Mouse (Mus musculus): ENCODE measurements around the gene Ranbp9. TPM values are rescaled to one million over a fixed set of nuclear protein-coding genes. Genes with fewer than 3 reads are reported as not detected.

Gene Ranbp9
- total RNA-seq (2014; fragmentation: Nextera tagmentation), result 132 and 142 TPM in 2 replicates
- 60.9 and 66.3 TPM in 2 replicates for total RNA-seq (2017)
- 81.0 and 105 TPM in 2 replicates for polyA plus RNA-seq (2012)

DNA sequence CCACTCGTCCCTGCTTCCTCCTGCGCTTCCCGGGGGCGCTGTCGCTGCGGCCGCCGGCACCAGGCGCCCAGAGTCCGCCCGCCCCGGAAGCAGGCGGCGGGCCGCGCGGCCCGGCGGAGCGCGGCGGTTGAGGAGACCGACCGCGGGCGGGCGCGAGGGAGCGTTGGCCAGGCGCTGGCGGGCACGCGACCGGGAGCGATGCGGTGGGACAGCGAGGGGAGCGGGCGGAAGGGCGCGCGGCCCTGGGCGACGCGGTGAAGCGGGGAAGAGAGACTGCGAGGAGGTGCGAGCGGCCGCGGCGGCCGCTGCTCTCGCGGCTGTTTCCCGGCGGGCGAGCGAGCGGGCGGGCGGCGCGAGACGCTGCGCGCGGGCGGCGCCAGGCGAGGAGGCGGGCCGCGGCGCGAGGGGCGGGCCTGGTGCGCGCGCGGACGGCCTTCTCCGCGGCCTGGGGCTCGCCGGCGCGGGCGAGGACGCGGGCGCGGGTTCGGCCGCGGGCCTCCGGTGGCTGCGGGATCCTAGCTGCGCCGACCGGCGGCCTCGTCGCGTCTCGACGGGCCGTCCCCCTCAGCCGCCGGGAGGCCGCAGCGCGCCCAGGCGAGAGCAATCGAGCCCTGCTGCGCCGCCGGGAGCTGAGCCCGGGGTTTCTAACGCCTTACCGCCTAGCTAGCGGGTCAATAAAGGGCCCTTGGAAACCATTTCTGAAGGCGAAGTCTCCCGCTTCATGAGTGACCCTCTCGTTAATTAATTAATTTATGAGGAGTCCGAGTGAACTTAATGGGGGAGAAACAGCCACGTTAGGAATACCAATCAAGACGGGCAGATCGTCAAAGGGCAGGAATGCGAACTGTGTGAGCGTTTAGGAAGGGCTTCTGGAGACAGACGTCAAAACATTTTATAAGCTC is at the start of gene Ranbp9:
Ranbp9 (minus strand) TSS at position 326 of the 902 bp plus-strand sequence.
- TF ChIP-seq CTCF (IDR thresholded peaks at IDR 0.05; ENCODE audit: low read depth, low read length) (no peak), GATA1 (IDR thresholded peaks at IDR 0.05; ENCODE audit: borderline replicate concordance, low read length) (no peak), GATA2 (IDR thresholded peaks at IDR 0.05; ENCODE audit: borderline replicate concordance, low read depth, low read length) (no peak), POLR2AphosphoS5 (IDR thresholded peaks at IDR 0.05; ENCODE audit: insufficient replicate concordance, low read depth, low read length) (no peak), TAL1 (conservative IDR thresholded peaks at IDR 0.05; ENCODE audit: low read depth, low read length) (no peak)
- DNase-seq (ENCODE audit: low spot score) (peak; percentile 69), ATAC-seq (ENCODE audit: extremely low read depth, insufficient number of reproducible peaks, low FRiP score, poor library complexity, severe bottlenecking) (no peak)
- peaks cover 10% of the 10 kb centered on the region; the same call in 1 of the 2 replicates for H3K27me3 ChIP-seq (ENCODE audit: insufficient read depth, low read length)
- H3K9me3 ChIP-seq (replicated peaks), result no peaks in the 10 kb centered on the region
- peaks cover 6% of the 10 kb centered on the region for H3K36me3 ChIP-seq (replicated peaks)
- peak within 1 kb of the TSS; percentile 88 for H3K4me3 ChIP-seq (ENCODE audit: low read depth, low read length)
- H3K4me1 ChIP-seq (ENCODE audit: insufficient read depth, low read depth, low read length), result peaks cover 46% of the 10 kb centered on the region

GRCm38 (mm10) chr13:43530129-43530831 is 49.2 kb upstream of the Ranbp9 start:
- Histone ChIP-seq H3K36me3 (replicated peaks) (no peaks in the 10 kb centered on the region), H3K9me3 (replicated peaks) (0 out of 2 replicates have a peak, but pooled peaks cover 2% of the 10 kb centered on the region), H3K27me3 (ENCODE audit: insufficient read depth, low read length) (no peaks in the 10 kb centered on the region), H3K4me3 (ENCODE audit: low read depth, low read length) (peak overlapping the region; percentile 57; the same call in 1 of the 2 replicates), H3K4me1 (ENCODE audit: insufficient read depth, low read depth, low read length) (peaks cover 40% of the 10 kb centered on the region)
- TF ChIP-seq CTCF (IDR thresholded peaks at IDR 0.05; ENCODE audit: low read depth, low read length) (no peak), POLR2AphosphoS5 (IDR thresholded peaks at IDR 0.05; ENCODE audit: insufficient replicate concordance, low read depth, low read length) (no peak), TAL1 (conservative IDR thresholded peaks at IDR 0.05; ENCODE audit: low read depth, low read length) (peak; percentile 31; the same call in 1 of the 2 replicates), GATA1 (IDR thresholded peaks at IDR 0.05; ENCODE audit: borderline replicate concordance, low read length) (no peak), GATA2 (IDR thresholded peaks at IDR 0.05; ENCODE audit: borderline replicate concordance, low read depth, low read length) (no peak)
- ATAC-seq (ENCODE audit: extremely low read depth, insufficient number of reproducible peaks, low FRiP score, poor library complexity, severe bottlenecking) (peak; percentile 76), DNase-seq (ENCODE audit: low spot score) (peak; percentile 64)

DNA sequence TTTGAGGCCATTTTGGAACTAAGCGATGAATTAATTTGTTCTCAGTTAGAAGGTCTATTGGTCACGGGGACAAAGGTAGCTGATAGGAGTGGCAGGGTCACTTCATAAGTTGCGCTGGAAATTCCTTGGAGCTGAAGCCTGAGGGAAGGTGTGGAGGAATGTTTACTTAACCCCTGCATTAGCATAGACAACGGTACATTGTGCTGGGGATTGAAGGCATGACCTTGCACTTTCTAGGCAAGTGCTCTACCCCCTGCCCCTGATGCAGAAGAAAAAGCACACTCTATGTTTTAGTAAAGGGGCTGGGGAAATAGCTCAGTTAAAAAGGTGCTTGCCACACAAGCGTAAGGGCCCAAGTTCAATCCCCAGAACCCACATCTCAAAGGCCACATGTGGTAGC is 45.2 kb upstream of the Ranbp9 start:
- H3K4me3 ChIP-seq (ENCODE audit: low read depth, low read length), result no peak overlapping the region
- H3K9me3 ChIP-seq (replicated peaks), result 0 out of 2 replicates have a peak, but pooled peaks cover 2% of the 10 kb centered on the region
- peaks cover 9% of the 10 kb centered on the region; the same call in 1 of the 2 replicates for H3K27me3 ChIP-seq (ENCODE audit: insufficient read depth, low read length)
- TF ChIP-seq TAL1 (conservative IDR thresholded peaks at IDR 0.05; ENCODE audit: low read depth, low read length) (no peak), GATA1 (IDR thresholded peaks at IDR 0.05; ENCODE audit: borderline replicate concordance, low read length) (no peak), POLR2AphosphoS5 (IDR thresholded peaks at IDR 0.05; ENCODE audit: insufficient replicate concordance, low read depth, low read length) (no peak), CTCF (IDR thresholded peaks at IDR 0.05; ENCODE audit: low read depth, low read length) (no peak), GATA2 (IDR thresholded peaks at IDR 0.05; ENCODE audit: borderline replicate concordance, low read depth, low read length) (no peak)
- H3K36me3 ChIP-seq (replicated peaks), result no peaks in the 10 kb centered on the region
- H3K4me1 ChIP-seq (ENCODE audit: insufficient read depth, low read depth, low read length), result peaks cover 29% of the 10 kb centered on the region
- no peak for ATAC-seq (ENCODE audit: extremely low read depth, insufficient number of reproducible peaks, low FRiP score, poor library complexity, severe bottlenecking)
- no peak for DNase-seq (ENCODE audit: low spot score)

DNA sequence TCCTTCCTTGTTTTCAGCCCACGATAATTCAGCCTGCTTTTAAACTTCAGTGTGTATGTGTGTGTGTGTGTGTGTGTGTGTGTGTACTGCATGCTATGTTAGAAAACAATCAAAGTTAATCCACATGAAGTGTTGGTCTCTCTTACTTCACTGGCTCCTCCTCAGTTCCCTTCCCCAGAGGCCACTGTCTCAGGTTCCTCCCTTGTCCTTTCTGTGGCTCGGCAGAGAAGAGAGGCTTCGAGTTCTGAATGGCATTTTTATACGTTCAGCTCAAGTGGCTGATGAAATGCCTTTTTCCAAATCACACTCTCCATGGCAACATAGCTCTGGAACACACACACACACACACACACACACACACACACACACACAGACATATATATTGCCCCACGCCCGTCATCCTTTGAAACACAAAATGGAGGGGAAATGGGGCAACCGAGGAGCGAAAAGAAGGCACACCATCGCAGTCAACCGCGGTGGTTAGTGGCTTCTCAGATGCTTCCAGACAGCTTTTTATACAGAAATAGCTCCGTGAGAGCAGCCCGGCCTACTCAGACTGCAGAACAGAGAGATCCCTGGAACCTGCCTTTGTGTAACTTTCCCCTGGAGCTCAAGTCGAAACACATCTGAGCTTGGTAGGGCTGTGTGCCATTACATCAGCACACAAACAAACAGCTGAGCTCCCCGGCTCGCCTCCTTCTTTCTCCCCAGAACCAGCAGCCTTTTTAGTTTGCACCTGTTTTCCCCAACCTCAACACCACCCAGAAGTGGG is 44.5 kb upstream of the Ranbp9 start:
- TF ChIP-seq CTCF (IDR thresholded peaks at IDR 0.05; ENCODE audit: low read depth, low read length) (no peak), GATA1 (IDR thresholded peaks at IDR 0.05; ENCODE audit: borderline replicate concordance, low read length) (no peak), POLR2AphosphoS5 (IDR thresholded peaks at IDR 0.05; ENCODE audit: insufficient replicate concordance, low read depth, low read length) (no peak), GATA2 (IDR thresholded peaks at IDR 0.05; ENCODE audit: borderline replicate concordance, low read depth, low read length) (no peak), TAL1 (conservative IDR thresholded peaks at IDR 0.05; ENCODE audit: low read depth, low read length) (no peak)
- ATAC-seq (ENCODE audit: extremely low read depth, insufficient number of reproducible peaks, low FRiP score, poor library complexity, severe bottlenecking) (no peak), DNase-seq (ENCODE audit: low spot score) (no peak)
- no peak overlapping the region for H3K4me3 ChIP-seq (ENCODE audit: low read depth, low read length)
- H3K36me3 ChIP-seq (replicated peaks), result no peaks in the 10 kb centered on the region
- H3K9me3 ChIP-seq (replicated peaks), result 0 out of 2 replicates have a peak, but pooled peaks cover 2% of the 10 kb centered on the region
- peaks cover 9% of the 10 kb centered on the region for H3K27me3 ChIP-seq (ENCODE audit: insufficient read depth, low read length)
- peaks cover 21% of the 10 kb centered on the region for H3K4me1 ChIP-seq (ENCODE audit: insufficient read depth, low read depth, low read length)

- H3K4me3 ChIP-seq (ENCODE audit: low read depth, low read length), result no peak overlapping the region
- H3K9me3 ChIP-seq (replicated peaks), result 0 out of 2 replicates have a peak, but pooled peaks cover 2% of the 10 kb centered on the region
- H3K4me1 ChIP-seq (ENCODE audit: insufficient read depth, low read depth, low read length), result peaks cover 13% of the 10 kb centered on the region
- no peaks in the 10 kb centered on the region for H3K36me3 ChIP-seq (replicated peaks)
- ATAC-seq (ENCODE audit: extremely low read depth, insufficient number of reproducible peaks, low FRiP score, poor library complexity, severe bottlenecking) (no peak), DNase-seq (ENCODE audit: low spot score) (no peak)
- H3K27me3 ChIP-seq (ENCODE audit: insufficient read depth, low read length), result peaks cover 12% of the 10 kb centered on the region
- TF ChIP-seq POLR2AphosphoS5 (IDR thresholded peaks at IDR 0.05; ENCODE audit: insufficient replicate concordance, low read depth, low read length), result no peak
- TF ChIP-seq TAL1 (conservative IDR thresholded peaks at IDR 0.05; ENCODE audit: low read depth, low read length), result no peak
- TF ChIP-seq GATA1 (IDR thresholded peaks at IDR 0.05; ENCODE audit: borderline replicate concordance, low read length), result no peak
- TF ChIP-seq CTCF (IDR thresholded peaks at IDR 0.05; ENCODE audit: low read depth, low read length), result no peak
- no peak for TF ChIP-seq GATA2 (IDR thresholded peaks at IDR 0.05; ENCODE audit: borderline replicate concordance, low read depth, low read length)
These were observed 43.6 kb upstream of the Ranbp9 start for GRCm38 (mm10) chr13:43524491-43525362.

All from G1E (cell line).